Mouse (Mus musculus) liver, postnatal 0 days (tissue): ENCODE measurements around the gene Zc3h12b. TPM values are rescaled to one million over a fixed set of nuclear protein-coding genes. Genes with fewer than 3 reads are reported as not detected.
A peak's percentile ranks its signal among the peaks of the same experiment; 100 is the strongest.

Experiments
- ATAC-seq: fragments of 200-750 bp; cut with Nextera tagmentation; 2 replicates; pipeline ENCODE4 v1.8.0; 2017; ENCODE audit warnings: mild to moderate bottlenecking, moderate library complexity
- DNase-seq: peaks from one replicate; pipeline ENCODE4 v3.0.0-alpha.2; 2016
- H3K27ac ChIP-seq: fragments of 300-500 bp; sonication (generic); 2 replicates; pipeline ENCODE4 v1.5.1; 2014; ENCODE audit warnings: antibody characterized with exemption, moderate library complexity, mild to moderate bottlenecking, low read depth
- H3K27me3 ChIP-seq: fragments of 300-500 bp; sonication (generic); 2 replicates; pipeline ENCODE4 v1.6.1; 2014; ENCODE audit warnings: low read length, control low read depth, mixed read lengths; ENCODE audit not compliant: insufficient read depth
- H3K36me3 ChIP-seq: fragments of 300-500 bp; sonication (generic); replicated peaks from 2 replicates; pipeline ENCODE4 v1.6.1; 2014; ENCODE audit warnings: mild to moderate bottlenecking, control low read depth, low read length, moderate library complexity, mixed read lengths; ENCODE audit not compliant: insufficient read depth
- H3K4me1 ChIP-seq: fragments of 300-500 bp; sonication (generic); 2 replicates; pipeline ENCODE4 v1.6.1; 2014; ENCODE audit warnings: antibody characterized with exemption, mild to moderate bottlenecking, control low read depth; ENCODE audit not compliant: insufficient read depth
- H3K4me2 ChIP-seq: fragments of 300-500 bp; sonication (generic); 2 replicates; pipeline ENCODE4 v1.6.1; 2014; ENCODE audit warnings: low read depth, mild to moderate bottlenecking, low read length, moderate library complexity, mixed read lengths
- H3K4me3 ChIP-seq: fragments of 300-500 bp; sonication (generic); 2 replicates; pipeline ENCODE4 v1.5.1; 2014; ENCODE audit warnings: low read depth, low read length
- H3K9ac ChIP-seq: fragments of 300-500 bp; sonication (generic); replicated peaks from 2 replicates; pipeline ENCODE4 v1.6.1; 2014; ENCODE audit warnings: mild to moderate bottlenecking, moderate library complexity
- H3K9me3 ChIP-seq: fragments of 300-500 bp; sonication (generic); 2 replicates; pipeline ENCODE4 v1.6.1; 2016; ENCODE audit warnings: mild to moderate bottlenecking, control low read depth, low read length, mixed read lengths
- CTCF ChIP-seq: sonication (generic); IDR thresholded peaks from 2 replicates; pipeline ENCODE4 v1.5.1; 2016; ENCODE audit warnings: antibody characterized with exemption, low read depth
- EP300 ChIP-seq: IDR thresholded peaks from 2 replicates; pipeline ENCODE4 v1.6.1; 2016; ENCODE audit warnings: antibody characterized with exemption, low read depth, mild to moderate bottlenecking
- WGBS: fragments of 180-500 bp; shearing (Covaris S2); extraction: QIAGEN DNeasy Blood & Tissue Kit; methylation state at CpG from one replicate; pipeline ENCODE4 v1.1.7; 2014; ENCODE audit not compliant: insufficient replicate concordance; 5-methylcytosine and 5-hydroxymethylcytosine counted together
- polyA plus RNA-seq: library from polyadenylated mRNA; unstranded; fragments of >200 nt; fragmentation: Nextera tagmentation; extraction: Ambion mirVana; gene quantifications from 2 replicates; pipeline ENCODE4 v1.2.1, GENCODE M21; 2015

The Zc3h12b gene
- polyA plus RNA-seq, 1 experiment from 2014 or later, result 0.09 TPM

- ATAC-seq, result no peak
- TF ChIP-seq CTCF, result no peak
- TF ChIP-seq EP300, result no peak
- H3K36me3 ChIP-seq, result no peaks in the 10 kb centered on the region
- no peak overlapping the region for H3K27ac ChIP-seq
- 0 out of 2 replicates have a peak, but pooled peaks cover 2% of the 10 kb centered on the region for H3K4me1 ChIP-seq
- no peaks in the 10 kb centered on the region for H3K9me3 ChIP-seq
- no peak for DNase-seq
- H3K4me3 ChIP-seq, result no peak overlapping the region
- peak overlapping the region; percentile 81 for H3K4me2 ChIP-seq
- 0 out of 2 replicates have a peak, but pooled peaks cover 2% of the 10 kb centered on the region for H3K27me3 ChIP-seq
- H3K9ac ChIP-seq, result no peak overlapping the region
- WGBS, result 46% methylated on average over 6 of the region's 6 CpGs
These were observed 257.6 kb downstream of the Zc3h12b start for GRCm38 (mm10) chrX:95969116-95969515.

- WGBS, result 81% methylated on average over 9 of the region's 9 CpGs
- ATAC-seq, result no peak
These were observed 258.5 kb downstream of the Zc3h12b start for GRCm38 (mm10) chrX:95969936-95970335.

More at GRCm38 (mm10) chrX:95969936-95970335, 258.5 kb downstream of the Zc3h12b start:
- Histone ChIP-seq H3K9ac (no peak overlapping the region), H3K4me3 (no peak overlapping the region), H3K36me3 (no peaks in the 10 kb centered on the region), H3K27ac (no peak overlapping the region), H3K4me1 (0 out of 2 replicates have a peak, but pooled peaks cover 2% of the 10 kb centered on the region), H3K27me3 (0 out of 2 replicates have a peak, but pooled peaks cover 2% of the 10 kb centered on the region), H3K9me3 (no peaks in the 10 kb centered on the region), H3K4me2 (peak overlapping the region; percentile 30)
- no peak for TF ChIP-seq CTCF
- no peak for DNase-seq

Other genes starting within 250 kb of the Zc3h12b start
- 0.31 TPM in 1 of 2 replicates, not detected in the other for gene Asb12, start 153.7 kb upstream of the Zc3h12b start, polyA plus RNA-seq
- gene Pfn5, start 153.6 kb upstream of the Zc3h12b start, polyA plus RNA-seq, result not detected in 2 replicates
- 0.90 and 1.2 TPM in 2 replicates for gene Zc4h2, start 53.2 kb upstream of the Zc3h12b start, polyA plus RNA-seq
- 19.5 and 20.1 TPM in 2 replicates for gene Las1l, start 245.3 kb downstream of the Zc3h12b start, polyA plus RNA-seq